Mouse (Mus musculus): Measurements from ENCODE around the gene Mto1. TPM values are rescaled to one million over a fixed set of nuclear protein-coding genes. Genes with fewer than 3 reads are reported as not detected.

Gene Mto1
- polyA plus RNA-seq, 1 experiment = 7.3 TPM

- TF ChIP-seq POLR2A (IDR thresholded peaks at IDR 0.05; ENCODE audit: low read depth, low read length) = no peak
- no peak for TF ChIP-seq CTCF (IDR thresholded peaks at IDR 0.05; ENCODE audit: extremely low read depth, insufficient read length, insufficient replicate concordance, low read depth, low read length)
- H3K27me3 ChIP-seq (ENCODE audit: control insufficient read depth, insufficient read depth, low read length) = no peaks in the 10 kb centered on the region
- 38% methylated on average over 3 of the region's 3 CpGs for WGBS
- peaks cover 8% of the 10 kb centered on the region; the same call in 1 of the 2 replicates for H3K4me1 ChIP-seq (ENCODE audit: control insufficient read depth, insufficient read depth, insufficient read length, low read length)
- H3K27ac ChIP-seq (ENCODE audit: insufficient read depth, low read depth, low read length) = no peak overlapping the region
- H3K4me3 ChIP-seq (ENCODE audit: low read depth, low read length) = no peak overlapping the region
- H3K36me3 ChIP-seq (ENCODE audit: control insufficient read depth, insufficient read depth, low read length) = no peaks in the 10 kb centered on the region
Measured at GRCm38 (mm10) chr9:78492254-78492653, 44.2 kb downstream of the Mto1 start.

DNA sequence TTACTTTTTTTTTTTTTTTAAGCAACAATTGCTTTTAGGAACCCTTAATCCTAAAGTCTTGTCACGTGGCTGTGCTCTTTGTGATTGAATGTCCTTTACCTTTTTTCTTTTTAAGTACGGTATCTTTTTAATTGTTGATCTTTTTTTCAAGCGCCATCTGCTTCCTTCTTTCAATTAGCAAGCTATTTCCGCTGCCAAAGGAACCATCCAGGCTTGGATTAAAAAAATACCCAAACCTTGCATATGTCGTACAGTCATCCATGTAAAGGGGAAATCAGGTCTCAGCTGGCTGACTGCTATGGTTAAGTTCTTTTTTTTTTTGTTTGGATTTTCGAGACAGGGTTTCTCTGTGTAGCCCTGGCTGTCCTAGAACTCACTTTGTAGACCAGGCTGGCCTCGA lies 45.2 kb downstream of the Mto1 start:
- Histone ChIP-seq H3K27ac (ENCODE audit: insufficient read depth, low read depth, low read length) (no peak overlapping the region), H3K4me3 (ENCODE audit: low read depth, low read length) (no peak overlapping the region)

GRCm38 (mm10) chr9:78500386-78500785 lies 52.4 kb downstream of the Mto1 start:
- Histone ChIP-seq H3K4me1 (ENCODE audit: control insufficient read depth, insufficient read depth, insufficient read length, low read length) (no peaks in the 10 kb centered on the region), H3K4me3 (ENCODE audit: low read depth, low read length) (no peak overlapping the region), H3K27me3 (ENCODE audit: control insufficient read depth, insufficient read depth, low read length) (no peaks in the 10 kb centered on the region), H3K27ac (ENCODE audit: insufficient read depth, low read depth, low read length) (no peak overlapping the region), H3K36me3 (ENCODE audit: control insufficient read depth, insufficient read depth, low read length) (no peaks in the 10 kb centered on the region)
- WGBS = 80% methylated on average over 3 of the region's 3 CpGs
- TF ChIP-seq POLR2A (IDR thresholded peaks at IDR 0.05; ENCODE audit: low read depth, low read length) = no peak
- no peak for TF ChIP-seq CTCF (IDR thresholded peaks at IDR 0.05; ENCODE audit: extremely low read depth, insufficient read length, insufficient replicate concordance, low read depth, low read length)

More for the DNA sequence above, 45.2 kb downstream of the Mto1 start:
- H3K27me3 ChIP-seq (ENCODE audit: control insufficient read depth, insufficient read depth, low read length) = no peaks in the 10 kb centered on the region
- TF ChIP-seq POLR2A (IDR thresholded peaks at IDR 0.05; ENCODE audit: low read depth, low read length) (no peak), CTCF (IDR thresholded peaks at IDR 0.05; ENCODE audit: extremely low read depth, insufficient read length, insufficient replicate concordance, low read depth, low read length) (no peak)
- peaks cover 7% of the 10 kb centered on the region; the same call in 1 of the 2 replicates for H3K4me1 ChIP-seq (ENCODE audit: control insufficient read depth, insufficient read depth, insufficient read length, low read length)
- H3K36me3 ChIP-seq (ENCODE audit: control insufficient read depth, insufficient read depth, low read length) = no peaks in the 10 kb centered on the region
- WGBS = 89% methylated on average over 7 of the region's 7 CpGs

GRCm38 (mm10) chr9:78501284-78501683 lies 53.3 kb downstream of the Mto1 start:
- Histone ChIP-seq H3K36me3 (ENCODE audit: control insufficient read depth, insufficient read depth, low read length) (no peaks in the 10 kb centered on the region), H3K4me1 (ENCODE audit: control insufficient read depth, insufficient read depth, insufficient read length, low read length) (no peaks in the 10 kb centered on the region), H3K4me3 (ENCODE audit: low read depth, low read length) (no peak overlapping the region), H3K27ac (ENCODE audit: insufficient read depth, low read depth, low read length) (no peak overlapping the region), H3K27me3 (ENCODE audit: control insufficient read depth, insufficient read depth, low read length) (no peaks in the 10 kb centered on the region)
- TF ChIP-seq CTCF (IDR thresholded peaks at IDR 0.05; ENCODE audit: extremely low read depth, insufficient read length, insufficient replicate concordance, low read depth, low read length) = no peak
- no peak for TF ChIP-seq POLR2A (IDR thresholded peaks at IDR 0.05; ENCODE audit: low read depth, low read length)
- 91% methylated on average over 4 of the region's 4 CpGs for WGBS

DNA sequence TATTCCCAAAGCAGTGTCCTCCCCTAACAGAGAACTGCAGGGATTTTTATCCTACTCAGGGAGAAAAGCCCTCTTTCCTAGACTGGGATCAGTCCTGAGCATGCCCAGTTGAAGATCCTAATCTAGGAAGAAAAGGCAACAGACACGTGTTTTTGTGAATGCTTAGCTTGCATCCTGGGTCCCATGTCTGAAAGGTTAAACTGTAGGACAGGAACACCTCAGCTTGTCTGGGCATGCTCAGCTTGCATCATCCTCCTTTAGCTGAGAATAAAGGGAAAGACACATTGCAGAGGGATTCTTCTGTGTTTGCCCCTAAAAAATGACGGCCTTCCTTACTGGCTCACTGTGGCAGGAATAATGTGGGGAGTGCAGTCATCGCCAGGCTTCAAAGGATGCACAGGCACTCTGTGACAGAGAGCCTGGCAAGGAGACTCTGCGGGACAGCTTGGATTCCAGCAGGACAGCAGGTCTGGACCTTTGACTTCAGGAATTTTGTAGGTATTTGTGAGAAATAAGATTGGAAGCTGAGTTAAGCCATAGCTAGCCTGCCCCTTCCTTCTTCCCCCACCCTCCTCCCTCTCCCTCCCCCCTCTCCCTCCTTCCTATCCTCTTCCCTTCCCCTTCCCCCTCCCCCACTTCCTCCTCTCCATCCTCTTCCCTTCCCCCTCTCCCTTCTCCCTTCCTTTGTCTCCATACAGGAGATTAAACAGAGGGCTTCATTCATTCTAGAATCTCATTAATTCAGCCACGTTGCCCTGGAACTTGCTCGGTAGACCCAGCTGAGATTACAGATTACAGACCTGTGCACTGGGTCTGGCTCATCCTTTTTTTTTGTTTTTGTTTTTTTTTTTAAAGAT lies 55.4 kb downstream of the Mto1 start:
- TF ChIP-seq CTCF (IDR thresholded peaks at IDR 0.05; ENCODE audit: extremely low read depth, insufficient read length, insufficient replicate concordance, low read depth, low read length) (no peak), POLR2A (IDR thresholded peaks at IDR 0.05; ENCODE audit: low read depth, low read length) (no peak)
- Histone ChIP-seq H3K4me3 (ENCODE audit: low read depth, low read length) (no peak overlapping the region), H3K27me3 (ENCODE audit: control insufficient read depth, insufficient read depth, low read length) (no peaks in the 10 kb centered on the region), H3K27ac (ENCODE audit: insufficient read depth, low read depth, low read length) (no peak overlapping the region), H3K36me3 (ENCODE audit: control insufficient read depth, insufficient read depth, low read length) (no peaks in the 10 kb centered on the region), H3K4me1 (ENCODE audit: control insufficient read depth, insufficient read depth, insufficient read length, low read length) (no peaks in the 10 kb centered on the region)
- 59% methylated on average over 6 of the region's 6 CpGs for WGBS

DNA sequence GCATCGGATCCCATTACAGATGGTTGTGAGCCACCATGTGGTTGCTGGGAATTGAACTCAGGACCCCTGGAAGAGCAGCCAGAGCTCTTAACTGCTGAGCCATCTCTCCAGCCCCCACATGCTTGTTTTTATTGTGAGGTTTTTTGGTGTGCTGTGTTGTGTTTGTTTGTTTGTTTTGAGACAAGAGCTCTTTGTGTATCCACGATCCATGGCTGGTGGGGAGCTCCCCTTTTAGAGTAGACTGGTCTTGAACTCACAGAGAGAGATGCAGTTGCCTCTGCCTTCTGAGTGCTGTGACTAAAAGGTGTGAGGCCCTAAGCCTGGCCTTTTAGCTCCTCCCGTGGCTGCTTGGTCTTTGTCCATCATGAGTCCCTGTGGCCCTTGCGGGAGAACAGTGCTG lies 56.1 kb downstream of the Mto1 start:
- H3K27me3 ChIP-seq (ENCODE audit: control insufficient read depth, insufficient read depth, low read length) = no peaks in the 10 kb centered on the region
- no peak overlapping the region for H3K27ac ChIP-seq (ENCODE audit: insufficient read depth, low read depth, low read length)
- no peak overlapping the region for H3K4me3 ChIP-seq (ENCODE audit: low read depth, low read length)
- 88% methylated on average over 4 of the region's 4 CpGs for WGBS
- no peak for TF ChIP-seq POLR2A (IDR thresholded peaks at IDR 0.05; ENCODE audit: low read depth, low read length)
- TF ChIP-seq CTCF (IDR thresholded peaks at IDR 0.05; ENCODE audit: extremely low read depth, insufficient read length, insufficient replicate concordance, low read depth, low read length) = no peak
- no peaks in the 10 kb centered on the region for H3K36me3 ChIP-seq (ENCODE audit: control insufficient read depth, insufficient read depth, low read length)
- H3K4me1 ChIP-seq (ENCODE audit: control insufficient read depth, insufficient read depth, insufficient read length, low read length) = no peaks in the 10 kb centered on the region

DNA sequence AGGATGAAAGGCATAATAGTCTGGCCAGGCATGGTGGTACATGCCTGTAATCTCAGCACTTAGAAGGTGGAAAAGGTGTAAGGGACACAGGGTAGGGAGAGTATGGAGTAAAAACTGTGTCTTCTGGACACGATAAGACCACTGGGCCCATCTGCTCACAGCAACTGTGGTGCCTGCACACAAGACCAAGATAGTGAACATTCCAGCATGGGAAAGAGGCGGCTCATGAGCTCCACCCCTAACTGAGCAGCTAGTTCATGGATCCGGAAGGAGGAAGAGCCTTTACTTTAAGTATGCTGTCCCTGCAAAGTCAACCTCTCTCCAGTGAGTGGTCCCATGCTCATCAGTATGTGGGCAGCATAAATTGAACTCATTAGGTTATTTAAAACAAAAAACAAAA lies 56.7 kb downstream of the Mto1 start:
- TF ChIP-seq POLR2A (IDR thresholded peaks at IDR 0.05; ENCODE audit: low read depth, low read length) = no peak
- no peak for TF ChIP-seq CTCF (IDR thresholded peaks at IDR 0.05; ENCODE audit: extremely low read depth, insufficient read length, insufficient replicate concordance, low read depth, low read length)
- 59% methylated on average over 3 of the region's 3 CpGs for WGBS

More for the DNA sequence above, 56.7 kb downstream of the Mto1 start:
- Histone ChIP-seq H3K4me1 (ENCODE audit: control insufficient read depth, insufficient read depth, insufficient read length, low read length) (no peaks in the 10 kb centered on the region), H3K27me3 (ENCODE audit: control insufficient read depth, insufficient read depth, low read length) (no peaks in the 10 kb centered on the region), H3K27ac (ENCODE audit: insufficient read depth, low read depth, low read length) (no peak overlapping the region), H3K36me3 (ENCODE audit: control insufficient read depth, insufficient read depth, low read length) (no peaks in the 10 kb centered on the region), H3K4me3 (ENCODE audit: low read depth, low read length) (no peak overlapping the region)
